Mouse (Mus musculus): ENCODE data around the gene Setd1b. TPM values are rescaled to one million over a fixed set of nuclear protein-coding genes. Genes with fewer than 3 reads are reported as not detected.
"Not testable (repeated sequence)": the region's sequence is repeated elsewhere in the genome, so short reads cannot be mapped to it uniquely, and the experiment has no call there.

Gene Setd1b
- total RNA-seq, 2 experiments from 2014 or later, result 3.1 to 27.5 TPM

- ATAC-seq (replicated peaks; ENCODE audit: poor library complexity), result no peak
Observed at GRCm38 (mm10) chr5:123195500-123196000, 53.6 kb downstream of the Setd1b start.

- ATAC-seq (replicated peaks; ENCODE audit: poor library complexity), result no peak
Observed at GRCm38 (mm10) chr5:123196746-123197145, 54.8 kb downstream of the Setd1b start.

GRCm38 (mm10) chr5:123198523-123198922 lies 56.5 kb downstream of the Setd1b start:
- ATAC-seq (replicated peaks; ENCODE audit: poor library complexity), result no peak

- peak; percentile 94 for ATAC-seq (replicated peaks; ENCODE audit: poor library complexity)
Observed at GRCm38 (mm10) chr5:123200816-123201522, 59.0 kb downstream of the Setd1b start.

GRCm38 (mm10) chr5:123201523-123201892 lies 59.5 kb downstream of the Setd1b start:
- no peak; the same call in 1 of the 2 replicates for ATAC-seq (replicated peaks; ENCODE audit: poor library complexity)

- ATAC-seq (replicated peaks; ENCODE audit: poor library complexity), result 0 out of 2 replicates have a peak, but pooled peaks have one; percentile 38
Observed at GRCm38 (mm10) chr5:123201987-123202386, 60.0 kb downstream of the Setd1b start.

- peak; percentile 33; the same call in 1 of the 2 replicates for ATAC-seq (replicated peaks; ENCODE audit: poor library complexity)
Observed at GRCm38 (mm10) chr5:123202771-123203170, 60.8 kb downstream of the Setd1b start.

GRCm38 (mm10) chr5:123203591-123203990 lies 61.6 kb downstream of the Setd1b start:
- ATAC-seq (replicated peaks; ENCODE audit: poor library complexity), result not testable (repeated sequence)

Other genes starting within 250 kb of the Setd1b start
- gene Kdm2b, start 152.4 kb upstream of the Setd1b start, total RNA-seq (2015), result 60.0 and 60.4 TPM in 2 replicates
- gene Kdm2b, start 152.4 kb upstream of the Setd1b start, total RNA-seq (2017), result 49.0 and 75.4 TPM in 2 replicates
- gene Orai1, start 127.1 kb upstream of the Setd1b start, total RNA-seq (2015), result 66.5 and 68.6 TPM in 2 replicates
- 13.5 and 20.8 TPM in 2 replicates for gene Orai1, start 127.1 kb upstream of the Setd1b start, total RNA-seq (2017)
- not detected in 2 replicates for gene Morn3, start 95.2 kb upstream of the Setd1b start, total RNA-seq (2015)
- gene Morn3, start 95.2 kb upstream of the Setd1b start, total RNA-seq (2017), result not detected in 2 replicates
- gene Tmem120b, start 73.8 kb upstream of the Setd1b start, total RNA-seq (2015), result 0.42 and 1.4 TPM in 2 replicates
- gene Tmem120b, start 73.8 kb upstream of the Setd1b start, total RNA-seq (2017), result 1.4 and 1.6 TPM in 2 replicates
- gene Rhof, start 9.5 kb upstream of the Setd1b start, total RNA-seq (2015), result 0.42 and 1.0 TPM in 2 replicates
- 0.54 and 1.1 TPM in 2 replicates for gene Rhof, start 9.5 kb upstream of the Setd1b start, total RNA-seq (2017)
- gene Psmd9, start 27.2 kb downstream of the Setd1b start, total RNA-seq (2015), result 22.3 and 23.9 TPM in 2 replicates
- gene Psmd9, start 27.2 kb downstream of the Setd1b start, total RNA-seq (2017), result 15.2 and 19.4 TPM in 2 replicates
- not detected in 2 replicates for gene Hpd, start 40.5 kb downstream of the Setd1b start, total RNA-seq (2015)
- gene Hpd, start 40.5 kb downstream of the Setd1b start, total RNA-seq (2017), result not detected in 2 replicates
- gene Wdr66, start 109.9 kb downstream of the Setd1b start, total RNA-seq (2015), result 0.07 TPM in 1 of 2 replicates, not detected in the other
- gene Wdr66, start 109.9 kb downstream of the Setd1b start, total RNA-seq (2017), result not detected in 2 replicates
- gene Bcl7a, start 201.6 kb downstream of the Setd1b start, total RNA-seq (2015), result 16.3 and 20.0 TPM in 2 replicates
- gene Bcl7a, start 201.6 kb downstream of the Setd1b start, total RNA-seq (2017), result 14.7 and 17.5 TPM in 2 replicates